Mouse (Mus musculus): ENCODE results near the gene Fxr1. TPM values are rescaled to one million over a fixed set of nuclear protein-coding genes. Genes with fewer than 3 reads are reported as not detected.
"Not testable (repeated sequence)": the region's sequence is repeated elsewhere in the genome, so short reads cannot be mapped to it uniquely, and the experiment has no call there.

Fxr1 gene
- polyA plus RNA-seq, 1 experiment: 211 TPM

- Histone ChIP-seq H3K27ac (ENCODE audit: control insufficient read depth, insufficient read depth, low read depth, low read length) (no peak overlapping the region), H3K27me3 (ENCODE audit: control insufficient read depth, insufficient read depth, low read length) (no peaks in the 10 kb centered on the region), H3K4me1 (ENCODE audit: control insufficient read depth, insufficient read depth, low read length) (no peaks in the 10 kb centered on the region), H3K36me3 (ENCODE audit: control insufficient read depth, insufficient read depth, low read length) (no peaks in the 10 kb centered on the region; the same call in 1 of the 2 replicates), H3K4me3 (ENCODE audit: control insufficient read depth, low read depth, low read length) (no peak overlapping the region)
- TF ChIP-seq POLR2A (IDR thresholded peaks at IDR 0.05; ENCODE audit: control insufficient read depth, low read depth, low read length) (no peak), CTCF (IDR thresholded peaks at IDR 0.05; ENCODE audit: control insufficient read depth, insufficient read depth, insufficient replicate concordance, low read depth, low read length) (no peak)
These were observed 22.2 kb downstream of the Fxr1 start for GRCm38 (mm10) chr3:34041990-34042389.

- Histone ChIP-seq H3K27ac (ENCODE audit: control insufficient read depth, insufficient read depth, low read depth, low read length) (no peak overlapping the region), H3K4me1 (ENCODE audit: control insufficient read depth, insufficient read depth, low read length) (no peaks in the 10 kb centered on the region), H3K36me3 (ENCODE audit: control insufficient read depth, insufficient read depth, low read length) (no peaks in the 10 kb centered on the region), H3K27me3 (ENCODE audit: control insufficient read depth, insufficient read depth, low read length) (no peaks in the 10 kb centered on the region), H3K4me3 (ENCODE audit: control insufficient read depth, low read depth, low read length) (no peak overlapping the region)
- TF ChIP-seq POLR2A (IDR thresholded peaks at IDR 0.05; ENCODE audit: control insufficient read depth, low read depth, low read length) (no peak), CTCF (IDR thresholded peaks at IDR 0.05; ENCODE audit: control insufficient read depth, insufficient read depth, insufficient replicate concordance, low read depth, low read length) (no peak)
These were observed 42.6 kb downstream of the Fxr1 start for GRCm38 (mm10) chr3:34062352-34062751.

DNA sequence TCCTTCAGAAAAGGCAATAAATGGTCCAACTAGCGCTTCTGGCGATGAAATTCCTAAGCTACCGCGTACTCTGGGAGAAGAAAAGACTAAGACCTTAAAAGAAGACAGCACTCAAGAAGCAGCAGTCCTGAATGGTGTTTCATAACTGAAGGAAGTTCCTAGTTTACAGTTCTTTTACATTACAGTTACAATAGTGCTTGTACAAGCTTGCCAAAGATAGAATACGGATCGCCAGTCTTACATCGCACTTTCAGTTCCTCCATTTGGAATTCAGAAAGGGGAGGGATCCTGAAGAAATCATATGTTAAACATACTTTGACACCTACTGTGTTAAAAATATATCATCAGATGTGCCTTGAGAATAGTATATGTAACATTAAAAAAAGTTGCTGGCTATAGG lies 49.2 kb downstream of the Fxr1 start:
- not testable (repeated sequence) for H3K27ac ChIP-seq (ENCODE audit: control insufficient read depth, insufficient read depth, low read depth, low read length); H3K27me3 ChIP-seq (ENCODE audit: control insufficient read depth, insufficient read depth, low read length); H3K4me1 ChIP-seq (ENCODE audit: control insufficient read depth, insufficient read depth, low read length); H3K4me3 ChIP-seq (ENCODE audit: control insufficient read depth, low read depth, low read length); H3K36me3 ChIP-seq (ENCODE audit: control insufficient read depth, insufficient read depth, low read length)

DNA sequence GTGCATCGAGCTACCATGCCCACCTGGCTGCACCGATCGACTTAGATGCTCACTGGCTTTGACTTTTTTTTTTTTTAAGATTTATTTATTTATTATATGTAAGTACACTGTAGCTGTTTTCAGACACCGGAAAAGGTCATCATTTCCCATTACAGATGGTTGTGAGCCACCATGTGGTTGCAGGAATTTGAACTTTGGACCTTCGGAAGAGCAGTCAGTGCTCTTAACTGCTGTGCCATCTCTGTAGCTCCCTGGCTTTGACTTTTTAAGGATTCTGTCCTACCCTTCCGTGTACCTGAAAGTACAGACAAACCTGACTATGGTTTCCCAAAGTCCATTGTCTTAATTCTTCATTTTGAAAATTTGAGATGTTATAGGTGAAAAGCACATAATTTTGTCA lies 53.0 kb downstream of the Fxr1 start:
- TF ChIP-seq CTCF (IDR thresholded peaks at IDR 0.05; ENCODE audit: control insufficient read depth, insufficient read depth, insufficient replicate concordance, low read depth, low read length): no peak
- TF ChIP-seq POLR2A (IDR thresholded peaks at IDR 0.05; ENCODE audit: control insufficient read depth, low read depth, low read length): no peak
- Histone ChIP-seq H3K36me3 (ENCODE audit: control insufficient read depth, insufficient read depth, low read length) (no peaks in the 10 kb centered on the region), H3K4me3 (ENCODE audit: control insufficient read depth, low read depth, low read length) (no peak overlapping the region), H3K27ac (ENCODE audit: control insufficient read depth, insufficient read depth, low read depth, low read length) (no peak overlapping the region), H3K27me3 (ENCODE audit: control insufficient read depth, insufficient read depth, low read length) (no peaks in the 10 kb centered on the region), H3K4me1 (ENCODE audit: control insufficient read depth, insufficient read depth, low read length) (no peaks in the 10 kb centered on the region)

- H3K4me1 ChIP-seq (ENCODE audit: control insufficient read depth, insufficient read depth, low read length): no peaks in the 10 kb centered on the region; the same call in 1 of the 2 replicates
- no peaks in the 10 kb centered on the region for H3K36me3 ChIP-seq (ENCODE audit: control insufficient read depth, insufficient read depth, low read length)
- no peaks in the 10 kb centered on the region for H3K27me3 ChIP-seq (ENCODE audit: control insufficient read depth, insufficient read depth, low read length)
- TF ChIP-seq POLR2A (IDR thresholded peaks at IDR 0.05; ENCODE audit: control insufficient read depth, low read depth, low read length): no peak
- no peak for TF ChIP-seq CTCF (IDR thresholded peaks at IDR 0.05; ENCODE audit: control insufficient read depth, insufficient read depth, insufficient replicate concordance, low read depth, low read length)
- H3K27ac ChIP-seq (ENCODE audit: control insufficient read depth, insufficient read depth, low read depth, low read length): no peak overlapping the region
- H3K4me3 ChIP-seq (ENCODE audit: control insufficient read depth, low read depth, low read length): no peak overlapping the region
These were observed 56.5 kb downstream of the Fxr1 start for GRCm38 (mm10) chr3:34076058-34076759.

DNA sequence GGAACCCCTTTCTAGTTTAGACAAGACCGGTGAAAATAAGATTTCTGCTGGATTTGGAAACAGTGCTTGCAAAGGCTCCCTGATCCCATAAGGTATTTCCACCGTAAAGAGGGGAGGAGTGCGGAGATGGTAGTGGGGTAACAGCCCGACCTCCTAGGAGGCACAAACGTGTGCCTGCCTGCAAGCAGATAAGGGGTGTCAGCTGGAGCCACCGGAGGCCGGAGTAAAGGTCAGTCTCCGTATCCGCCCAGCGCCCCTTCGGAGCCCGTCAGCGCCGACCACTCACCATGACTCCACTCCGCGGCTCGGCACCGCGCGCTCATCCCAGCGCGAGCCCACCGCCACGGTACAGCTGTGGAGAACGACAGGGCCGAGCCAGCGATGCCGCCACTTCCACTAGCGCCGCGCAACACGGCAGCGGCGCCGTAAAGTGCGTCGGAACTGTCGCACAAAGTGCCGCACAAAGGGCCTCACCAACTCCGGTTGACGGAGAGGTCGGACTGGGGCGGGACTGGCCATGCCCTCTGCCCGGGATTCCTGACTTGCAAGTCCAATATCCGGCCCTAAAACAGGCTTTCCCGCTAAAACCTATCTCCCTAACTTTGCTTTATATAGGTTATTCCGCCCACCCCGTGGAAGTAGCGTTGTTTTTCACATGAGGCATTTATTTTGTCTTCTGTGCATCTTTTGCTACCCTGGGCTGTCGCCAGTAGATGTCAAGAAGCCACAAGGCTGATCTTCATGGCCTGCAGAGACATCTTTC lies 61.3 kb downstream of the Fxr1 start, which contains the start of gene Dnajc19:
TSS of gene Dnajc19 (minus strand) at position 422 of the 763 bp plus-strand sequence.
- peak within 1 kb of the TSS; percentile 80 for H3K27ac ChIP-seq (ENCODE audit: control insufficient read depth, insufficient read depth, low read depth, low read length)
- no peaks in the 10 kb centered on the region for H3K27me3 ChIP-seq (ENCODE audit: control insufficient read depth, insufficient read depth, low read length)
- H3K36me3 ChIP-seq (ENCODE audit: control insufficient read depth, insufficient read depth, low read length): no peaks in the 10 kb centered on the region
- H3K4me1 ChIP-seq (ENCODE audit: control insufficient read depth, insufficient read depth, low read length): no peaks in the 10 kb centered on the region; the same call in 1 of the 2 replicates
- peak within 1 kb of the TSS; percentile 88 for H3K4me3 ChIP-seq (ENCODE audit: control insufficient read depth, low read depth, low read length)
- TF ChIP-seq POLR2A (IDR thresholded peaks at IDR 0.05; ENCODE audit: control insufficient read depth, low read depth, low read length) (peak; percentile 91), CTCF (IDR thresholded peaks at IDR 0.05; ENCODE audit: control insufficient read depth, insufficient read depth, insufficient replicate concordance, low read depth, low read length) (no peak)

DNA sequence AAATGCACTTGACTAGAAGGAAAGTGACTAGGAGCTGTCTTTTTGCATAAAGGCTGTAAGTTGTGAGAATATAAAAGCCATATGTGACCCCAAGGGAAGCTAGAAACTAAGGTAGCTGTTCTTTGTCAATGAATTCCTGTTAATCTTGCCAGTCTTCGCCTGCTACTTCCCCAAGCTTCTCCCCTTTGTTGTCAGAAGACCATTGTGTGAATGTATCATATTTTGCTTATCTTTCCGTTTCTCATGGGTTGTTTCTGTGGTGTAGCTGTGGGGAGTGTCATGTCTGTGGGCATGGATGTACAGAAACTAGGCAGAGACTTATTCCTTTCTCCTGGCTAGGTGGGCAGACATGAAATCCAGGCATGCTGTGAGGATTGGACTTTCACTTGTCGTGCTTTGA lies 62.2 kb downstream of the Fxr1 start:
- no peaks in the 10 kb centered on the region for H3K36me3 ChIP-seq (ENCODE audit: control insufficient read depth, insufficient read depth, low read length)
- TF ChIP-seq CTCF (IDR thresholded peaks at IDR 0.05; ENCODE audit: control insufficient read depth, insufficient read depth, insufficient replicate concordance, low read depth, low read length) (no peak), POLR2A (IDR thresholded peaks at IDR 0.05; ENCODE audit: control insufficient read depth, low read depth, low read length) (no peak)
- no peak overlapping the region for H3K27ac ChIP-seq (ENCODE audit: control insufficient read depth, insufficient read depth, low read depth, low read length)
- H3K4me3 ChIP-seq (ENCODE audit: control insufficient read depth, low read depth, low read length): peak overlapping the region; percentile 21; the same call in 1 of the 2 replicates
- no peaks in the 10 kb centered on the region; the same call in 1 of the 2 replicates for H3K4me1 ChIP-seq (ENCODE audit: control insufficient read depth, insufficient read depth, low read length)
- no peaks in the 10 kb centered on the region for H3K27me3 ChIP-seq (ENCODE audit: control insufficient read depth, insufficient read depth, low read length)

All from testis, adult 2 months (tissue).